Mouse (Mus musculus) megakaryocyte, embryonic 14.5 days (primary cell): ENCODE data around the gene Gngt2.

Source experiments
- FLI1 ChIP-seq: IDR thresholded peaks from 2 replicates; pipeline ENCODE4 v1.6.1; 2012; ENCODE audit warnings: low read length, inconsistent platforms, mixed read lengths
- GATA1 ChIP-seq: IDR thresholded peaks from 3 replicates; pipeline ENCODE4 v1.6.1; 2012; ENCODE audit warnings: mixed read lengths, low read length, inconsistent platforms, borderline replicate concordance

DNA sequence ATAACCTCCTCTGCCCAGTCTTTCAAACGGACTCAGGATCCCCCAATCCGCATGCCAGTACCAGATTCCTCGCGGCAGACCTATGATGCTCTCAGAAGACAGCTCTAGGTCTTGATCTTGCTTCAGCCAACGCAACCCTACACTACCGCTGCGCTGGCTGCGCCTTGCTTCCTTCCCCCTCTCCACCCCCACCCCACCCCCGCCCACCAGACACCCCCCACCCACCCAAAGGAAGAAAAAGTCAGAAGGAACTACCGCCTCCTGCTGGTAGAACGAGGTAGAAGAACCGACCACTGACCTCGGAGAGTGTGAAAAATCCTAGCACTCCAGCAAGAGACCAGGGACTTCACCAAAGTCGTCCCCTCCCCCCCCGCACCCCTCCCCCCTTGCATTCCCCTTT is 5.4 kb upstream of the Gngt2 start:
- TF ChIP-seq GATA1 (no peak), FLI1 (no peak)
